Mouse (Mus musculus): ENCODE results near the gene Tmub1. TPM values are rescaled to one million over a fixed set of nuclear protein-coding genes. Genes with fewer than 3 reads are reported as not detected.

The Tmub1 gene
- 31.6 and 37.8 TPM in 2 replicates for polyA plus RNA-seq (2012; ENCODE audit: insufficient read depth, low replicate concordance)

DNA sequence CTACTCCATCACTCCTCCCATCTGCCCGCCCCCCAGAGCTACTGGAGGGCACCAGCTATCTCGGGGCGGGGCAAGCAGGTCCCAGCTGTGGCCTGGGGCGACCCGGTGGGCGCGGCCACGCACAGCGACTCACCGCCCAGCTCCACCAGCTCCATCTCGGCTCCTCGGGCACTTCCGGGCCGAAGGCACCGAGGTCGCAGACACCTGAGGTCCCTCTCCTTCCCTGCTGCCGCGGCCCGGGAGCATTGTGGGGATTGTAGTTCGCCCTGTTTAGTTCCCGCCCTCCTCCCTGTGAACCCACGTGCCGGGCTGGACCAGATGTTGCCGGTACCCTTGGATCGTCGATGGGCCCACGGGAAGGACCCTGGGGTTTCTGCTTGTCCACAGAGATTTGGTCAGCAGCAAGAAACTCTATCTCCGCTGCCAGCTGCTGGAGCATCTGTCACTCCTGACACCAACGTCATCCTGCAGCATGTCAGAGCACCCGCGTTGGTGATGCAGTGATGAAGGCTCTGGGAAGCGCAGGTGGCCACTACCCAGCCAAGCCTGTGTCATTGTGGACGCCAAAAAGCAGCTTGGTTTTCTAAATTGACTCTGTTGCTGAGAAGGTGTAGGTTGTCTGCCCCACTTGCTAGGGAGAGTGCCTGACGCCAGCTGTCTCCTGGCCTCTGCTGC is at the start of gene Tmub1:
Gene Tmub1 (minus strand): TSS at position 231 of the 675 bp plus-strand sequence.
- Histone ChIP-seq H3K36me3 (replicated peaks; ENCODE audit: low read length) (peaks cover 18% of the 10 kb centered on the region), H3K4me1 (peaks cover 65% of the 10 kb centered on the region), H3K27me3 (replicated peaks) (no peaks in the 10 kb centered on the region), H3K4me3 (replicated peaks) (peak within 1 kb of the TSS; percentile 96), H3K9me3 (no peaks in the 10 kb centered on the region)
- no peak for TF ChIP-seq GATA1 (IDR thresholded peaks at IDR 0.05; ENCODE audit: borderline replicate concordance, low read length)
- no peak for TF ChIP-seq FLI1 (IDR thresholded peaks at IDR 0.05; ENCODE audit: low read length)

DNA sequence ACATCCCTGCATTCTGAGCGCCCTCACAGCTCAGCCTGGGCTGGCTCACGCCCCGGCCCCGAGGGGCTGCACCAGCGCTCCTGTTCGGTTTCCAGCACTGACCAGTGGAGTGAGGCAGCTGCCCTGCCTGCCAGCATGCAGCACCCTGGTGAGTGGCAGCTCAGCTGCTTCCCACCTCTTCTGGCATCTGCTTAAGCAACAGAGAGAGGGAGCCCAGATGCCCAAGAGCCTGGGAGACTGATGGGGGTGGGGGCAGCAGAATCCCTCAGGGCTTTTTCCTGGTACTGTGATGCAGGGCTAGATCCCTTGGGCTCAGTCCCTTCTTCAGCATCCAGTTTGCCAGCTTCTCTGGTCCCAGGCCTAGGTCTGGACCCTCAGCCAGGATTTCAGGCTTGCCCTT is 49.1 kb upstream of the Tmub1 start:
- no peaks in the 10 kb centered on the region for H3K9me3 ChIP-seq
- H3K36me3 ChIP-seq (replicated peaks; ENCODE audit: low read length), result peaks cover 99% of the 10 kb centered on the region
- H3K4me3 ChIP-seq (replicated peaks), result no peak overlapping the region
- H3K4me1 ChIP-seq, result peaks cover 7% of the 10 kb centered on the region; the same call in 1 of the 2 replicates
- no peak for TF ChIP-seq FLI1 (IDR thresholded peaks at IDR 0.05; ENCODE audit: low read length)
- TF ChIP-seq GATA1 (IDR thresholded peaks at IDR 0.05; ENCODE audit: borderline replicate concordance, low read length), result no peak
- H3K27me3 ChIP-seq (replicated peaks), result peaks cover 19% of the 10 kb centered on the region

DNA sequence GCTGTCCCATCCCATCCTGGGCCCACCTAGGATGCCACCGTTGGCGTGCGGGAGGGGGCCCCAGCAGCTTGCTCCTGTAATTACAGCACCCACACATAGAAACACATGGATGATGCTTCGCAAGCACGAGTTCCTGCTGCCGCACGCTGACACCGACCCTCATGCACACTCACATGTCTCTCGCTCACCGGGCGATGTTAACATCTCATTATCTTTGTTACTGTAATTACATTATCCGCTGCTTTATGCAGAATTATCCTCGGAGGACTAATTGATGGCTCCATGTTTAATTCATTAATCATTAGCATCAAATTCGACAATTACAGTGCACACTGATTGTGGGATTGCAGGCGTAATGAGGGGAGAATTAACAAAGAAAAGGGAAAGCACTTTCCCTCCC is 47.4 kb upstream of the Tmub1 start:
- Histone ChIP-seq H3K36me3 (replicated peaks; ENCODE audit: low read length) (peaks cover 99% of the 10 kb centered on the region), H3K4me1 (peaks cover 7% of the 10 kb centered on the region; the same call in 1 of the 2 replicates)

DNA sequence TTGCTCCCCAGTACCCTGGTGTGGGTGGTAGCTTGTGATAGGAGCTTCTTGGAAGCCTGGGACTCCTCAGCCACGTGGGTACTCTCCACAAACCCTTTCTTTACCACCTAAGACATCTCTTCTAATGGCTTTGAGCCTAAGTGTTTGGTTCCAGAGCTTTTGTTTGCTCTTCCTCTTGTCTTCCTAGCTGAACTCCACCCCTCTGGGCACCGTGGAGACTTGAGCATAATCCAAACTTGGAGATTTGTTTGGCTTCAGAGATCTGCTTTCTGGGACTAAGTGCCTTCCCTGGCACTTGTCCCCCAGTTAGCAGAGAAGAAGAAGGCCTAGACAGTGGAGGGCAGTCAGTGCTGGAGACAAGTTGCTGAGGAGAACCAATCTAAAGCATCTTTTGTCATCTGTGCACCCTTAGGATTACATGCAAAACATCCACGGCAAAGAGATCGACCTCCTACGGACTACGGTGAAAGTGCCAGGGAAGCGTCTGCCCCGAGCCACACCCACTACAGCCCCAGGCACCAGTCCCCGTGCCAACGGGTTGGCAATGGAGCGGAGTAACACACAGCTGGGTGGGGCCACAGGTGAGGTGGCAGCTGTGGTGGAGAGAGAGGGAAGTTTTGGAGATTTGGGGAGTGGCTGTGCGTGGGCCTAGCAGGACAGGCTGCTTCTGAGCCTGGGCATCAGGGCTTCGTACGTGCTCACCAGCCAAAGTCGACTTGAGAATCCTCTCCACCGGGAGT is 45.1 kb upstream of the Tmub1 start:
- no peak for TF ChIP-seq GATA1 (IDR thresholded peaks at IDR 0.05; ENCODE audit: borderline replicate concordance, low read length)
- TF ChIP-seq FLI1 (IDR thresholded peaks at IDR 0.05; ENCODE audit: low read length), result no peak
- Histone ChIP-seq H3K27me3 (replicated peaks) (peaks cover 4% of the 10 kb centered on the region), H3K9me3 (no peaks in the 10 kb centered on the region), H3K4me3 (replicated peaks) (no peak overlapping the region), H3K36me3 (replicated peaks; ENCODE audit: low read length) (peaks cover 99% of the 10 kb centered on the region), H3K4me1 (no peaks in the 10 kb centered on the region)

More for the DNA sequence above, 47.4 kb upstream of the Tmub1 start:
- no peaks in the 10 kb centered on the region for H3K9me3 ChIP-seq
- peaks cover 10% of the 10 kb centered on the region for H3K27me3 ChIP-seq (replicated peaks)
- TF ChIP-seq GATA1 (IDR thresholded peaks at IDR 0.05; ENCODE audit: borderline replicate concordance, low read length) (no peak), FLI1 (IDR thresholded peaks at IDR 0.05; ENCODE audit: low read length) (no peak)
- H3K4me3 ChIP-seq (replicated peaks), result no peak overlapping the region

DNA sequence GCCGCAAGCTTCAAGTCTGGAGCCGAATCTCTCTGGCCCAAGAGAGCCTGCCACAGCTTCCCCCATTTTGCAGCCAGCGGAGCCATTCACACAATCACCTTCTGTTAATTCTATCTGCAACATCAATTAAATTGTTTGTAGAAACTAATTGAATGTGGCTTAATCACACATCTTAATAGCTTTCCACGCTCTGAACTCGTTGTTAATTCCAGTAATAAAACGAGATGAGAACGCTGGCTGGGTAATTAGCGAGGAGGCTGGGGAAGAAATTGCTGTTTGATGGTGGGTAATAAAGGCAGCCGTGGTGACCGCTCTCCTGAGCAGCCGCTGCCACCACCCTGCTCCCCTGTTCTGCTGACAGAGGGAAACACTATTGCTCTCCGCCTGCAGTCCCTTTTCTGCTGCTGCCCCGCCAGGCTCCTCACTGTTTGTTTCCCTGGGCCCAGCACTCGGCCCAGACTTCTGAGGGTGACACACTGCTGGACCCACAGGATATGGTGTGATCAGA is 42.8 kb upstream of the Tmub1 start:
- Histone ChIP-seq H3K27me3 (replicated peaks) (peaks cover 1% of the 10 kb centered on the region), H3K9me3 (no peaks in the 10 kb centered on the region), H3K36me3 (replicated peaks; ENCODE audit: low read length) (peaks cover 99% of the 10 kb centered on the region), H3K4me1 (no peaks in the 10 kb centered on the region), H3K4me3 (replicated peaks) (no peak overlapping the region)
- TF ChIP-seq GATA1 (IDR thresholded peaks at IDR 0.05; ENCODE audit: borderline replicate concordance, low read length) (no peak), FLI1 (IDR thresholded peaks at IDR 0.05; ENCODE audit: low read length) (no peak)

DNA sequence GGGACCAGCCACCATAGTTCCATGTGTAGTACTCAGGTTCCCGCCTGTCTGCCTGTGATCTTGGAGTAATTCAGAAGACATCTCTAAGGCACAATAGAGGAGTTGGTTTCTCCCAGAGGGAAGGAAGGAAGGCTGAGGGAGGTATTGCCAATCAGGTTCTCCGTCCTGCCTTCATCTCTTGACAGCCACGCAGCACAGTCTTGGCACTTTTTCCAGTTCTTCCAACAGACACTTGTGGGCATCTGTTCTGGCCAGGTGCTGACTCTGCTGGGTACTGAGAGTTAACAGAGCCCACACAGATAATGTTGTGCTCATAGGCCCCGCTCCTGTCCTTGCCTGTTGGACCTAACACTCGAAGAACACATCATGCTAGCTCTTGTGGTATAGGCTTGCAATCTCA is 39.1 kb upstream of the Tmub1 start:
- TF ChIP-seq GATA1 (IDR thresholded peaks at IDR 0.05; ENCODE audit: borderline replicate concordance, low read length) (no peak), FLI1 (IDR thresholded peaks at IDR 0.05; ENCODE audit: low read length) (no peak)
- H3K27me3 ChIP-seq (replicated peaks), result no peaks in the 10 kb centered on the region
- peaks cover 99% of the 10 kb centered on the region for H3K36me3 ChIP-seq (replicated peaks; ENCODE audit: low read length)
- H3K9me3 ChIP-seq, result no peaks in the 10 kb centered on the region
- no peak overlapping the region for H3K4me3 ChIP-seq (replicated peaks)
- H3K4me1 ChIP-seq, result no peaks in the 10 kb centered on the region; the same call in 1 of the 2 replicates

DNA sequence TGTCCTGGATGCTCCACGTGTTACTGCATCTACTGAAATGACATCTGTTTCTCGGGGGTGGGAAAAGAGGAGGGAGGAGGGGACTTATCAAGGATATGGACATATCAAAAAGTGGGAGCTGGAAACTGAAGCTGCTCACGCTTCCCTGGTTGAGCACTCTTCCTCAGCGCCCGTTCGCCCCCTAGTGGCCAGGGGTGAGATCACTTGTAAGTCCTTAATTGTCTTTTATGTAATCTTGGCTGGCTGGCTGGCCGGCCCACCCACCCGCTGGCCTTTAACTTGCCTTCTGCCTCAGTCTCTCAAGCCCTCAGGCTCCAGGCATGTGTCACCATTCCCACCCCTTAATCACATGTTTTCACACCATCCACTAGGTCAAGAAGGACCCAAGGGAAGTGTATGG is 38.4 kb upstream of the Tmub1 start:
- no peak overlapping the region for H3K4me3 ChIP-seq (replicated peaks)
- no peaks in the 10 kb centered on the region for H3K27me3 ChIP-seq (replicated peaks)
- no peak for TF ChIP-seq GATA1 (IDR thresholded peaks at IDR 0.05; ENCODE audit: borderline replicate concordance, low read length)
- TF ChIP-seq FLI1 (IDR thresholded peaks at IDR 0.05; ENCODE audit: low read length), result no peak
- peaks cover 99% of the 10 kb centered on the region for H3K36me3 ChIP-seq (replicated peaks; ENCODE audit: low read length)
- H3K9me3 ChIP-seq, result no peaks in the 10 kb centered on the region
- no peaks in the 10 kb centered on the region; the same call in 1 of the 2 replicates for H3K4me1 ChIP-seq

DNA sequence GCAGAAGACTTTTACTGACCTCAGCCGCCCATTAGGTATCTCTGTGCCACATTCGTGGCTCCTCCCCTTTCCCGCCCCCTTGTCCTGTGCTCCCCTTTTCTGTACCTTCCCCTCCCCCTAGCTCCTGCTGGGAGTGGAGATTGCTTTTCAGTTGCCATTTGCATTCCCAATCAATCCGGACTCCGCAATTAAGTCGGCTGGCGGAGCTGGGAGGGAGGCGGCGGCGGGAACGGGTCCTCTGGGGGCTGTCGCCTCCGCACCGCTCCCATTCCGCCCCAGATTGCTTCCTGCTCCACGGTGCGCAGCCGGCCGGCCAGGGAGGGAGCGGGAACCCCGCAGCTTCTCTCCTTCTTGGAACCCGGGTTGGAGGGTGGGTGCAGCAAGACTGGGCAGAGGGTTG is 37.3 kb upstream of the Tmub1 start:
- Histone ChIP-seq H3K27me3 (replicated peaks) (no peaks in the 10 kb centered on the region), H3K9me3 (no peaks in the 10 kb centered on the region), H3K36me3 (replicated peaks; ENCODE audit: low read length) (peaks cover 99% of the 10 kb centered on the region), H3K4me3 (replicated peaks) (no peak overlapping the region), H3K4me1 (no peaks in the 10 kb centered on the region; the same call in 1 of the 2 replicates)
- TF ChIP-seq FLI1 (IDR thresholded peaks at IDR 0.05; ENCODE audit: low read length) (no peak), GATA1 (IDR thresholded peaks at IDR 0.05; ENCODE audit: borderline replicate concordance, low read length) (no peak)

DNA sequence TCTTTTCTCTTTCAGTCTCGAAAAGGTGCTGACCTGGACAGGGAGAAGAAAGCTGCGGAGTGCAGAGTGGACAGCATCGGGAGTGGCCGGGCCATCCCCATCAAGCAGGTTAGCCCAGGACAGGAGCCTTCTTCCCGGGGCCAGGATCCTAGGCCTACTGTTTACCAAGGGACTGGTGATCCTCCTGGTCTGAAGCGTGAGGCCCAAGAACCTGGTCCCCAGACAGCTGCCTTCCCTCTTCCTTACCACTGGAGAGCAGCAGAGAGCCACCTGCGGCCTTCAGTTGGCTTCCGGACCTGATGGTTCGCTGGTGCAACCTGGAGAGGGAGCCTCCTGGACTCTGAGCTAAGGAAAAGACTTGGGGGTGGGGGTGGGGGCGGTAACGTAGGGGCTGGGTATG is 35.7 kb upstream of the Tmub1 start:
- peaks cover 99% of the 10 kb centered on the region for H3K36me3 ChIP-seq (replicated peaks; ENCODE audit: low read length)
- no peak overlapping the region for H3K4me3 ChIP-seq (replicated peaks)
- no peaks in the 10 kb centered on the region; the same call in 1 of the 2 replicates for H3K4me1 ChIP-seq
- no peak for TF ChIP-seq FLI1 (IDR thresholded peaks at IDR 0.05; ENCODE audit: low read length)
- no peak for TF ChIP-seq GATA1 (IDR thresholded peaks at IDR 0.05; ENCODE audit: borderline replicate concordance, low read length)
- no peaks in the 10 kb centered on the region for H3K9me3 ChIP-seq
- H3K27me3 ChIP-seq (replicated peaks), result no peaks in the 10 kb centered on the region
